Mouse (Mus musculus) left cerebral cortex, postnatal 4 days (tissue): ENCODE measurements at regions not wholly inside any gene's neighbourhood (a gene's known extent, or its start where the extent isn't known, plus 50 kb on each side); places are given as distances from the start of the nearest gene placed in this dataset.

Source experiments
- DNase-seq: peaks from one replicate; pipeline ENCODE4 v3.0.0-alpha.2; 2022
- intact Hi-C: fragments of 180-260 bp; cut with DNase I; formaldehyde crosslinking; loops from one replicate; pipeline ENCODE4 v1.15.1; 2025

DNA sequence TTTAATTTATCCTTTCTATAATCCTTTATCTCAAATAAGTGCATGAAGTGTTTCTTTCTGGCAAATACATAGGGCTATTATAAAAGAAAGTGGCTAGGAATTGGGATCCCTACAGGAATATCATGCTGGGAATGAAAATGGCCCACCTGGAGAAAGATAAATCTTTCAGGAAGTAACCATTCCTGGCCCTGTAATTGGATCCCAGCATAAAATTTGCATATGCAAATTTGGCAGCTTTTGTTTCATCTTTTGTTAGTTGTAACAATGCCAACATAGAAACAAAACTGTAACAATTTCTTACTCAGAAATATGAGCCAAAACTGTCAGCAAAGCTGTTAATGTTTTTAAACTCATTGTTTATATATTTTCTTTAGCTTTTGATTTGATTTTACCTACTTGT is 430.0 kb upstream of the Gm20594 start:
- no peak for DNase-seq
- intact Hi-C loops = no loop called here

DNA sequence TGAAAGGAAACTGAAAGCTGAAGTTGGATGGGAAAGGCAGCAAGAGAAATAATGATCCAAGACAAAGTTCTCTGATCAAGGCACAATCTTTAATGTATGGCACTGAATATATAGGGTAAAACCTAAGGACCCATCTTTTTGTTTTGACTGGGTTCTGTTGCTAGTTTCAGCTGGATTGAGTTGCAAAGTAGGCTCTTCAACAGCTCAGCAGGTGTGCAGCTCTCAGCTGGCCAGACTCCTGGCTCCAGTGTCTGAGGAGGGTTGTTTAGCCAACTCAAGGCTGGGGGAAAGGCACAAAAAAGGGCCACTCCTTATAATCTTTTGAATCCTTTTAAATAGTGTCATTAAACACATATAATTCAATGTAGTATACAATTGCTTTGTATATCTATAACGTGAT is 416.6 kb upstream of the Gm20594 start:
- intact Hi-C loops = no loop called here
- no peak for DNase-seq

DNA sequence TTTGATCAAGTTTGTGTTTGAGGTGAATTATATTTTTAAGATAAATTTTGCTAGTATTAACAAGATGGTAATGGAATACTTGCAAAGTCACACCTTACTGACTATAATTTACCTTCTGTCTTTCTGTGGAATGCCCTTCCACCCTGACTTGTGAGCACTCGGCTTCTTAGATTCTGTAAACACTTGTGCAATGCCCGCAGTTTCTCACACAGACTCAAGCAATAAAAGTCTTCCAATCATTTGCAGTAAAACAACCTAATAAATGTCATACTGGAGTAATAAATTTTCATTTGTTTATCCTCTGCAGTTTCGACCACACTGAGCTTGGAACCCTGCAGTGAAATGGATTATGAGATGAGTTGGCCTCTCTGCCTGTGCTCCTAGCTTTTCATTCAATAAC is 408.8 kb upstream of the Gm20594 start:
- intact Hi-C loops = no loop called here
- no peak for DNase-seq

DNA sequence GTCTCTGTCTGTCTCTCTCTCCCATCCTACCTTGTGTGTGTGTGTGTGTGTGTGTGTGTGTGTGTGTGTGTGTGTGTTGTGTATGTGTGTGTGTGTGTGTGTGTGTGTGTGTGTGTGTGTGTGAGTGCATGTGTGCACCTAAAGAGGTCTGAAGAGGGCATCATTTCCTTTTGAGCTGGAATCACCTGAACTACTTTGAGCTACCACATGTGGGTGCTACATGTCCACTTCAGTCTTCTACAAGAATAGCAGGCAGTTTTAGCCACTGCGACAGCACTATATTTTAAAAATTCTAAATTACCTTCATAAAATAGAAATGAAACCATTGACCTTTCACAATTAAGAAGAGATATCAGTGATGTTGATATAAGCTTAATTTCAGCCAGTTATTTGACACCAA is 371.9 kb upstream of the Gm20594 start:
- intact Hi-C loops = no loop called here
- no peak for DNase-seq

DNA sequence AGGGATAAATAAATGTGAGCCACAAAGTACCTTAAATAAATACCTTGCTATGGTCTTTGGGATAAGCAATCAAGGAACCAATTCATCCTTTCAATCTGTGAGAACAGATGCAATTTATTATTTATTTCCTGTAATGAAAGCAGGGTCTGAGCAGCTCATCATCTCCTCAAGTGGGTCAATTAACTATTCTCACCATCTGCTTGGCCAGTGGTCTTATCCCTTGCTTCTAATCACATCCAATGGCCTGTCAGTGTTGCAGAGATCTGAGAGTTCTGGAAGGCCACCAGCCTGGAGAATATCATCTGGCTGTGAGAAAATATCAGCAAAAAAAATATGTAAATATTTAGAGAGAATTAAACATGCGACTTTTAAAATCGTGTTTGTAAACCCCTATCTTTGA is 326.5 kb upstream of the Gm20594 start:
- DNase-seq = no peak
- intact Hi-C loops = no loop called here

DNA sequence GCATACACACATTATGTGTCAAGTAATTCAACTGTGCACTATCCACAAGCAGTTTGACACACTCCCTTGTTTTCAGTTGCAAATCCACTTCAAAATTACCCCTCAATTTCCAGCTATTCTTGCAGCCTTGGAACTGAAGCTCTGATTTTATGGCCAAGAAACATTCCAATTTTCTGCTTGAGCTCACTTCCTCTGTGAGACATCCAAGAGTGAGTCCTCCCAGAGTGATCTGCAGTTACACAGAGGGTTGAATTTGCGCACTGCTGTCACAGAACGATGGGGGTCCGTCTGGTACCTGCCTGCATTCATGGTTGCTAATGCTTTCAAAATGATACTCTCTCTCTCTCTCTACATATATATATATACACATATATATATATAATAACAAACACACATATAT is 317.1 kb upstream of the Gm20594 start:
- DNase-seq = peak; percentile 27
- intact Hi-C loops = no loop called here
